Mouse (Mus musculus): Measurements from ENCODE around the gene Pld5.

GRCm38 (mm10) chr1:175997076-175997651 is 277.9 kb downstream of the Pld5 start:
- TF ChIP-seq CTCF (IDR thresholded peaks at IDR 0.05; ENCODE audit: borderline replicate concordance, extremely low read depth, insufficient read depth, insufficient read length), result no peak
- TF ChIP-seq POLR2A (IDR thresholded peaks at IDR 0.05; ENCODE audit: borderline replicate concordance, extremely low read depth, insufficient read depth, insufficient read length, poor library complexity, severe bottlenecking), result no peak

Data from brain, embryonic 14.5 days (tissue).